Mouse (Mus musculus) frontal cortex, adult (tissue): ENCODE results near the gene Aco2.

ENCODE experiments used
- ATAC-seq: cut with Nextera tagmentation; 2 replicates; pipeline ENCODE4 v1.9.2; 2017; ENCODE audit warnings: mild to moderate bottlenecking, moderate library complexity, mixed read lengths; ENCODE audit not compliant: low TSS enrichment

Gene Aco2

DNA sequence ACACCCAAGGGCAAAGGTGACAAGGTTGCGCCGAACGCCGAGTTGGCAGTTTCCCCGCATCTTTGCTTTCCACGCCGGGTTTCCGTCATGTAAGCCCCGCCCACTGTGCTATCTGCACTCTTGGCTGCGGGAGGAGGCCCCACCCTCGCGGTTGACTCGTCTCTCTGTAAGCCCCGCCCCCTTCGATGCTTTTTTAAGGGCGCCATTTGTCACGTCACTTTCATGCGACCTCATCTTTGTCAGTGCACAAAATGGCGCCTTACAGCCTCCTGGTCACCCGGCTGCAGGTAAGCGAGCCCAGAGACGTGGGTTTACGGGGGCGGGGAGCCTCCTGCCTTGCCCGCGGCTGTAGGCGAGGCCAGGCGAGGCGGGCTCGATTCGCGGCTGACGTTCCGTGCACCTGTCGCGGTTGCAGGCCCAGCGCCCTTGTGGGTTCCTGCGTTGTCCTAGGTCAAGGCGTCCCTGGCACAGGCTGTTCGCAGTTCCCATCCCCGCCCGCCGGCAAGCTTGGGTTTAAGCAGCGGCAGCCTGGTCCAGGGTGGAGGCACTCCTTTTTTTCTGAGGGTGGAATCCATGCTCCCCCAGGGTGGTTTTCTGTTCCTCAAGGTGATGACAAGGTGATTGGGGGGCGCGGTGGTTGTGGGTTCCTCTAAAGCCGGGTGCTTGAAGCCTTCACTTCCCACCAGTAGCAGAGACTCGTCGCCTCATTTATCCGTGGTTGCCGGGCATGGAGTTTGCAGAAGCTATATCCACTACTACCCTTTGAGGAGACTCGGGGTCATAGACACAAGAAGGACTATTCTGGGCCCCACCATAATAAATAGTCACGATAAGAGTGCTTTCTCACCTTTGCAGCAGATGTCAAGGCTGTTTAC, at the start of gene Aco2:
TSS of gene Aco2 (plus strand) at position 48 of the 875 bp plus-strand sequence.
- ATAC-seq = peak; percentile 71

DNA sequence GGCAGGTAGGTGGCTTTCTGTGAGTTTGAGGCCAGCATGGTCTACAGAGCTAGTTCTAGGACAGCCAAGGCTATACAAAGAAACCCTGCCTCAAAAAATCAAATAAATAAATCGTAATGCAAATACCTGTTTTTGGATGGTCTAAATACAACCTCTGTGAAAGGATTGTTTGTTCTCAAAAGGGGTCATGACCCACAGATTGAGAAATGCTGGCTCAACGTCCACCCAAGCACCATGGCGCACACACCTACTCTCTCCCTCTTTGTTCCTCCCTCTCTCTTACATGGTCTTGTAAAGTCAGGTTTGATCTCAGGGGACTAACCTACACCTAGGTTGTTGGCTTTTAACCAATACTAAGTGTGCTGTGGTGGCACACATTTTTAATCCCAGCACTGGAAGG, 49.5 kb upstream of the Aco2 start:
- no peak for ATAC-seq

DNA sequence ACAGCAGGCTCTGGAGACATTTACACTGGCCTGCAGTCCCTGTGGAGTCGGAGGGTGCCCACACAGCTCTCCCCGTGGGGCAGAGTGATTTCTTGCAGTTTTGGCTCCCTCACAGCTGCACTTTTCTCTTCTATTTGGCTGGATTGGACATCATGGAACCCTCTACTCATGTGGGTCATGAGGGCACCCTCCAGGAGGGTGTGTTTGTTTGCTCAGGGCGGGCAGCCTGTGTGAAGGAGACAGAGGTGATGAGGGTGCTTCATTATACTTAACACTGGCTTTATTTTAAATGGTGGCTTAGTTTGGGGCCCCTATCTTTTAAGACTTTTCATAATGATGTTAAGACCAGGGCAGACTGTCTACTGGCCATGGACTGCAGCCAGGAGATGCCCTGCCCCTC, 47.3 kb upstream of the Aco2 start:
- no peak for ATAC-seq

DNA sequence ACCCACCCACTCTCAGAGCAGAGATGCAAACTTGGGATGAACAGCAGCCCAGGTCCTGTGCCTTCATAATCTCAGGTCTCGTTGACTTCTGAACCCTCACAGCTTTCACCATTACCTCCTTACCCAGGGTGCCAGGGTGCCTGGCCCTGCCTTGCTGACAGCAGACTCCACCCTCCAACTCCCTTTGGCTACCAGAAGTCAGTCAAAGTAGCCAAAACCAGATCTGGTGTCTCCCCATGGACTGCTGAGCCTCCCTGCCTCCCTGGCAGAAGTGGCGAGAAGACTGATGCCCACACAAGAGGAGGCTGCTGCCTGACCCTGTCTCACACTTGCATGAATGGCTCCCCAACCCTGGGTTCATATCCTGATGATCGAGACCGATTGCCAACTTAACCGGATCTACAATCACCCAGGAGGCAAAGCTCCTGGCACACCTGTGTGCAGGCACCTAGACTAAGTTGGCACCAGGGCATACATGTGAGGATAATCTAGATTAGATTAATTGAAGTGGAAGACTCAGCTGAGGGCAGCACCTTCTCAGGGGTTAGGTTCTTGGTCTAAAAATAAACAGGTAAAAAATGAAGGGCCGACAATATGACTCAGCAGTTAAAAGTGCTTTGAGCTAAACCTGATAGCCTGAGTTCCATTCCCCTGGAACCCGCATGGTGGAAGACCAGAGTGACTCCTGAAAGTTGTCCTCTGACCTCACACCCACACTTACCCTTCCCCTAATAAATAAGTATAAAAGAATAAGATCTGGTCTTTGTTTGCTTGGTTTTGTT, 43.5 kb upstream of the Aco2 start:
- ATAC-seq = no peak

DNA sequence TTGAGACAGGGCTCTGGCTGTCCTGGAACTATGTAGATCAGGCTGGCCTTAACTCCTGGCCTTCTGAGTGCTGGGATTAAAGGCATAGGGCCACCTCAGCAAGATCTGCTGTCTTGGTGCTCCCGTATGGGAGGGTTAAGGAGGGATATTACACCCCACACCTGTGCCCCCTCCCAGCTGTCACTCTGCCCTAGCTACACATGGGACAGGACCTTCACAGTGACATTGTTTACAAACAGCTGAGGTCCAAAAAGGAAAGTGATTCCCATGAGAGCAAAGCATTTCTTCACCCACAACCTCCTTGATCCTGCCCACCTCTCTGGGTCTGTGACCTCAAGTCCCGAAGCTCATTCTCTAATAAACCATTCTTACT, 42.9 kb upstream of the Aco2 start:
- no peak for ATAC-seq

DNA sequence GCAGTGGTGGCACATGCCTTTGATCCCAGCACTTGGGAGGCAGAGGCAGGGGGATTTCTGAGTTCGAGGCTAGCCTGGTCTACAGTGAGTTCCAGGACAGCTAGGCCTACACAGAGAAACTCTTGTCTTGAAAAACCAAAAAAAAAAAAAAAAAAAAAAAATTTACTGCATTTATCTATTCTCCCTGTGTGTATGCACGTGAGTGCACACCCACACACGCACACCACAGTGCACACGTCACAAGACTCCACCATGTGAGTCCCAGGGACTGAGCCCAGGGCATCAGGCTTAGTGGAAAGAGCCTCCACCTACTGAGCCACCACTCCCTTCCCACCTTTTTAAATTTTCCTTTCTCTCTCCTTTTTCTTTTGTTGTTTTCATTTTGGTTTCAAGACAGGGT, 41.6 kb upstream of the Aco2 start:
- no peak for ATAC-seq

DNA sequence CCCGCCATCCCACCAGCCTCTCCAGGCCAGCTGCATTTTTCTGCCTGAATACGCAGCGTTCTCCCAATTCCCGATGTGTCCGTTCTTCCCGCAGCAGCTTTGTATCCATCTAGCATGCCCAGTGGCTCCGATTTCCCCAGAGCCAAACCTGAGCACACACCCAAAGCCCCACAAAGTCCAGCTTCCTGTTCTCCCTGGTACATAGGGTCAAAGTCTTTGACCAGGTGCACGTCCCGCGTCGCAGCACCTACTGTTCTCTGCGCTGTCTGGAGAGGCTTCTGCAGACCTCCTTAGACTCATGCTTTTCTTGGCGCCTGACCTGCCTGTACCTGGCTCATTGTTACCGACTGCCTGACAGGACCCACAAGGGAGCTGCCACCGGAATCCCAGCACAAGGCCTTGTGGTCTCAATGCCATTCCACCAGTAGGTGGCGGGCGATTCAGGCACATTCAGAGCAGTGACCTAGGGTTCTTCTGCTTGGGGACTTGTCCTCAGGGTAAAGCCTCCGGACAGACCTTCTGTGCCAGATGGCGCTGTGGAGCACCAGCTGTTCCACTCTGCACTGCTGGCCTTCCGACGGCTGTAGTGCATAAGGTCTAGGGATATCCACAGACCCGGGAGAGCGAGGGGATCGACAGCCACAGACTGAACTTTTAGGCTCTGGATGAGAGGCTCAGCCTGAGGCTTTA, 40.8 kb upstream of the Aco2 start:
- peak; percentile 64 for ATAC-seq

DNA sequence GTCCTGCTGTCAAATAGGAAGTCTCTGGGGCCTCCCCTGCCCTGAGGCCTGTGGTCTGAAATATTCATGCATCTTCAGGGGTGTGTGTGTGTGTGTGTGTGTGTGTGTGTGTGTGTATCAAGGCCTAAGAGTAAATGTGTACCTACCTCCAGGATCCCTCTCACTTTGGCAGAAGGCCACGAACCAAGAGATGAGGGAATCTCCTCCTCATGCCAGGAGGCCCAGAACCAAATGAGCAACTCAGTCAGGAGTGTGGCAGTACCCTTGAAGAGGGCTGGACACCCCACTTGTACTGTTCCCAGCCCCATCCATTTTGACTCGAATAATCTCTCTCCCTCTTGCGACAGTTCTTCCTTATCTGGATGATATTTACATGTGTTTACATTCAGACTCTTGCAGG, 39.9 kb upstream of the Aco2 start:
- no peak for ATAC-seq

DNA sequence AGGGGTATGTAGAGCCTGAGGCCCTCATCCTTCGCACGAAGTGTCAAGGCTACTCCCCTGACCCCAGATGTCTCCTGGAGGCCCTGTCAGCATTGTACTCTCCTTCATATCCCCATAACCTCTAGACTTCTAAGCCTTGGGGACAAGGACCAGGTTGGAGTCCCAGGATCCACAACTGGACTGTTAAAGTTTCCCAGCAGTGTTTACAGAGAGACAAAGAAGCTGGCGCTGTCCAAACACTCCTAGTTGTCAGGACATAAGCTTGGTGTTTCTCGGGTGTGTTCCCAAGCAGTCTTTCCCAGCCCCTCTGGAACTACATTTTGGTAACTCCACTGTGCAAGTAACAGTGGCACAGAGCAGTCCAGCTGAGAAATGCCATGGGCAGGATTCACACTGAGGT, 38.6 kb upstream of the Aco2 start:
- no peak for ATAC-seq

DNA sequence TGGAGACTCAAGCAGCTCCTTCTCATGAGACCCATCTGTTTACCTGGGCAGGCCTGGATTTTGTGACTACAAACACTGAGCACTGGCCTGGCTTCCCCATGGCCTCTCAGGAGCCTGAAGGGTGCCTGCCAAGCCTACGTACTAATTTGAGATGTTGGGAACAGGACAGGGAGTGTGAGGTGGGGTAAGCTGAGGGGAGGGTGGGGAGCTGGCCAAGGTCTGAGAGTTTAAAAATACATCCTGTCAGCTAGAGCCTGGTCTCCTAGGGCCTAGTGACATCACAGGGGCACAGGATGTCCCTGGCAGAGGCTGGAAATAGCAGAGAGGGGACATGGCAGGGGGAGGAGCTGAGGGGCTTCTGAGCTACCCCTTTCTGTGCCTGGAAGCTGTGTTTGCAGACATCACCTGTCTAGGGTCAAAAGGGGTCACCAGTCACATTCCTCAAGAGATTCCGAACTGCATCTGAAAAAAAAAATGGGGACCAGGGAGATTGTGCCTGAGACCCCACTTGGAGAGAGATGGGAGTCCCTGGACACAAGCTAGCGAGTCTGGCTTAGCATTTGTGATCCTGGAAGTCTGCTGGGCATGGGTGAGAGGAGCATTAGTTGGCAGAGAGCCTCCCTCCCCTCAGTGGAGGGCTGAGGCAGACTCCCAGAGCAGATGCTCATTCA, 37.8 kb upstream of the Aco2 start:
- no peak for ATAC-seq

DNA sequence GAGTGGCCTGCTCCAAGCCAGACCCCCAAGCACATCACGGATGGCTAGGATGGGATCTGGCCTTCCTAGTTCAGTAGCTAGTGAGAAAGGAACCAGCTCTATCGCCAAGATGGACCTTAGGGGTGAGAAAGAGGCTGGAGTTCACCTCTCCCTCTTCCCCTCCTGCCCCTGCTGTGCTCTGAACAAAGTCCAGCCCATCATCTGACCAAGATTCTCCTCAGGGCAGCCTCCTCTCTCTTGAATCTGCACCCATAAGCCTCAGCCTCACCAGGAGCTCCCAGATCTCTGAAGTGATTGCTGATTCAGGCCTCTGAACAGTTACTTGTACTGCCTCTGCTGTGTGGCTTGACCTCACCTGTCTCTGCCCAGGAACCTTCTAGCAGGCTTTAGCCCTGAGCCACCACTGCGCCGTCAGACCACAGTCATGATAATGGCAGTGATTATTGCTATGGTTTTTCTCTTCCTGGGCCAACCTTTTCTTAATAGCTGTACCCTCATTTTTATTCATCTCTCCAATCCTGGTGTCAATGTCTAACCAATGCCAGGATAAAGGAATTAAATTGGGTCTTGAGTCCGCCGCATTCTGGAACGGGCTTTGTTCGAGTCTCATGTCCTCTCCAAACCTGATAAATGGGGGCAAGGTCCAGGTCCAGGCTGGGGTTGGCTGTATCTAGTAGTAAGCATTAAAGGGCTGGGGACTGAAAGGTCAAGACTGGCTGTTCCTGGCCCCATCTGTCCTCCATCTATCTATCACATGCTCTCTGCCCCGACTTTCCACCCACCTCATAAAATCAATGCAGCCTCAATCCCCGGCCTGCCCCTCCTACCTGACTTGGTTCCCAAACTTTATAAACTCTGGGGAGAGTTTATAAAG, 36.9 kb upstream of the Aco2 start:
- no peak for ATAC-seq

DNA sequence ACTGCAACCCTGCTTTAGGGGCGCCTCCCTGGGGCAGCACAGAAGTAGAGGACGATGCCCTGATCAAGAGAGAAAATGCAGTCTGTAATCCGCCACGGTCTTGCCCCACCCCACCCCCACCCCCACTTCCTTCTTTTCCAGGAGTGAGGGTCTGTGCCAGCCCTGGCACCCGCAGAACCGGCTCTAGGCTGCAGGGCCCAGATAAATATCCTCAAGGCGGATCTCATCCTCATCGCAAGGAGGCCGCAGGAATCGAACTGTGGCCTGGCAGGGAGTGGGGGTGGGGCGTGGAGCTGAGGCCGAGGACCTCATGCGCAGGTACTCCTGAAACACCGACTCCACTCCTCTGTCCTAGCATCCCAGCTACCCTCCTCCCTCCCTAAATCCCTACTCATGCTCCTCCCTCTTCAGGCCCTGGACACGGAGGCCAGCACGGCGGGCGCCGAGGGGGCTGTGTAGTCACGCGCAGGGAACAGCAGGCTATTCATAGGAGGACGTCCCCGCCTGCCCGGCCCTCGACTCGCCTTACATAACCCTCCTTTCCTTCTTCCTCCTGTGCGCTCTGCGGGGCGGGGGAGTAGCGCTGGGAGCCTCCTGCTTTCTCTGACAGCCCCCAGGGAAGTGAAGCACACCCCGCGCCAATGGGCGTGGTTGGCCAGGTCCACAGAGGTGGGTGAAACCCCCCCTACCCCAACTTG, 35.8 kb upstream of the Aco2 start:
- peak; percentile 85 for ATAC-seq

DNA sequence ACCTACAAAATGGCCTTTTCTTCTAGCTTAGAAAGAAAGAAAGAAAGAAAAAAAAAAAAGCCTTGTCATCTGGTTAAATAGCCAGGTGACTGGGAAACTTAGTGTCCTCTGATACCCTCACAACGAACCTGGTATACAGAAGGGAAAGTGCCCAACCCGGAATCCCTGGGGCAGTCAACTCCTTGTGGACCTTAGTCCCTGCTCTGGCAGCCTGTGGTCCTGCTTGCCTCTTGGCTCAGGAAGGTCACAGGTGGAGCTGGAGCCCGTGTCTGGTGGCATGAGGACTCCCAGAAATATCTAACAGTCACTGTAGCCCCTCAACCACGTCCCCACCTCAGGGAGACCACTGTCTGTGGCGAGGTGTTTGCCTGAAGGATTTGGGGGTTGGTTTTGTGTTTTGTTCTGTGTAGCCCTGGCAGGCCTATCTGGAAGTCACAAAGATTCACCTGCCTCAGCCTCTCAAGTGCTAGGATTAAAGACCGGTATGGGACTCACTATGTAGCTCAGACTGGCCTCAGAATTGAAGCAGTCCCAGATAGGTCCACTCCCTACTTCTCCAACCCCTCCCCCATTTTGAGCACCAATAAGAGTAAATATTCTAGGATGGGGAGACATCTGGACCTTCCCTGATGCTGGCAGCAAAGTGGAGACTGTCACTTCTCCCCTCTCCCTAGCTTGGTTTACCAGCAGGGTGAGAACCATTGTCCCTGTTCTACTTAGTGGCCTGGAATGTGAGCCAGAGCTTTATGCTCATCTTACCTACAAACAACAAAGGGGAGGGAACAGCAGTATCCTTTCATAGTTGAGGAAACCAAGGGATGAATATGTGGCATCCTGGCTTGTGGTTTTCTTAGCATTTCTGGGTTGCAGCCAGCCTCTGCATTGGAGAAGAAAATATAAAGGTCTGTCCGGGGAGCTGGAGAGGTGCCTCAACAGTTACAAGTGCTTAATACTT, 34.9 kb upstream of the Aco2 start:
- ATAC-seq = no peak

DNA sequence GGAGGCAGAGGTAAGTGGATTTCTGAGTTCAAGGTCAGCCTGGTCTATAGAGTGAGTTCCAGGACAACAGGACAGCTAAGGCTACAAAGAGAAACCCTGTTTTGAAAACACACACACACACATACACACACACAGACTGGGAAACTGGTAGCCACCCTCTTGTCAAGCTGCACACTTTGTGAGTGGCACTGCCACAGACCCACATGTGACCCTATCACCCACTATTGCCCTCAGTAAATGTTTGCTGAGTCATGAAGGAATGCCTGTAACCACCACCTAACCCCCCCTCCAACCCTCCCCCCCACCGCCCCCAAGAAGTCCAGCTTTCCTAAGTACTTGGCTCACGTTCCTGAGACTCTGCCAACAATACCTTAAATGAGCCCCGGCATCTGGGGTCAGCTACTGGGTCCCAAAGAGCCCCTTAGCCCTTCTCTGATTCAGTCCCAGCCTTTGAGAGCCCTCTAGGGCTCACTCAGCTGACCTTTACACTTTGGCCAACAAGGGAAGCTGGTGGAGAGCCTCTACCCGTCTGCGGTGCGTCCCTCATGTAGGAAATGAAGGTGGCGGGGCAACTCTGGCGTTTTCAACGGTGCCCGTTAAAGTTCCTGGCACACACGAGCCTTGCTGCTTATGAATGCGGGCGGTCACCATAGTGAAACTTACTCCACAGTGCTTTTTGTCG, 33.4 kb upstream of the Aco2 start:
- no peak for ATAC-seq

DNA sequence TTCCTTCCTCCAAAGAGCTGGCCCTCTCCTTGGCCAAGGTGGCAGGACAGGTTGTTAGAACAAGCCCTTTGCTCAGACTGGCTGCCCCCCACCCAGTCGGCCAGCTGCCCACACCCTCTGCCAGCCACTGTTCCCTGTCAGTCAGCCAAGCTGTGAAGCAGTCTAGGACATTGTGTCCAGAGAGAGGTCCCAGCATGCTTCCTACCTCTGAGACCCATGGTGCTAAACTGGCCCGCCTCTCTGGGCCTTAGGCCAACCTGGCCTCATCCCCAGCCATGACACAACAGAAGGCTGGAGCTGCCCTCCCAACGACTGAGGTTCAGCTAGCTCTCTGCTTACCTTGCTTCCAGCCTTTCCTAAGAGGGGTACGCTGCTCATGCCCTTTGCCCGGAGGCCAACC, 32.5 kb upstream of the Aco2 start:
- ATAC-seq = 0 out of 2 replicates have a peak, but pooled peaks have one; percentile 14

DNA sequence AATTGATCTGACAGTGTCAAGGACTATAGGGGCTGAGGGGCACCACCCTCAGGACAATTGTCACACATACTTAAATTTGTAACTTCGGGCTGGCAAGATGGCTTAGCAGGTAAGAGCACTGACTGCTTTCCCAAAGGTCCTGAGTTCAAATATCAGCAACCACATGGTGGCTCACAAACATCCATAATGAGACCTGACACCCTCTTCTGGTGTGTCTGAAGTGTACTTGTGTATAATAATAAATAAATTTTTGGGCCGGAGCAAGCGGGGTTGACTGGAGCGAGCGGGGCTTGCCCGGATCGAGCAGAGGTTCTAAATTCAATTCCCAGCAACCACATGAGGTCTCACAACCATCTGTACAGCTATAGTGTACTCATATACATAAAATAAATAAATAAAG, 31.8 kb upstream of the Aco2 start:
- ATAC-seq = no peak

DNA sequence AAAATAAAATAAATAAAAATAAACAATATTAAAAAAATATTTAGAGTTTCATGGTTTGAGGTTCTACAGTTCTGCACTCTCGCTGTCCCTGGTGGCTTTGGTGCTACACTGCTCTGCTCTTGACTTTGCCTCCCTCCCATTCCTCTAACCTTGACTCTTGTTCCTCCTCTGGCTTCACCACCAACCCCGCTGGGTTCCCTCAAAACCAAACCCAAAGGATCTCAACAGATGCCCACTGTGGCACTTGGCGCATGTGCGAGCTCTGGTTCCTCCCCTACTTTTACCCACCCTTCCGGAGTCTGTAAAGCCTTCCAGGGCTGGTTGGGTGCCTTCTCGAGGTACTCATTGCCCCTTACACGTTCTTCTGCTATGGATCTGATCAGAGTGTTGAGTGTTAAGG, 29.8 kb upstream of the Aco2 start:
- ATAC-seq = no peak

DNA sequence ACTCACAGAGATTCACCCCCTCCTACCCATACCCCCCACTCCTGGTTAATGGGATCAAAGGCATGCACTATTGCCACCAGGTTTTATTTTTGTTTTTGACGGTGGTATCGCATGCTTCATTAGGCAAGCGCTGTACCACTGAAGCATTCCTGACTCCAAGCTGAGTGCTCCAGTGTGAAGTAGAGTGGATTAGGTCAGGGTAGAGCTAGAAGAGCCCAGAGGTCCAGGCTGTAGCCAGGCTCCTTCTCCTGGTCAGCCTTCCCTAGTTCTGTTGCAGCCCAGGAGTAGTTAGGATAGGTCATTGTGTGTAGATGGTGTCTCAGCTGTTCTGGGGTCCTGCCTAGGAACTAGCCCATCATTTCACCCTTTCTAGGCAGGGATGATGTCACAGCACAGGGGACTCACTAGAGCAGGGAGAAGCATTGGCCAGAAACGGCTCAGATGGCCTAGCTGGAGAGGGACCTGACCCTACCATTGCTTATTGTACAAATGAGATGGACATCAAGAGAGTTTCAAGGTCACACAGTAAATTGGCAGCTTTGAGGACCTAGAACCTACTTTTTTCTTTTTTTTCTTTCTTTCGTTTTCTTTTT, 27.0 kb upstream of the Aco2 start:
- no peak for ATAC-seq
